In the genomic region with DNA sequence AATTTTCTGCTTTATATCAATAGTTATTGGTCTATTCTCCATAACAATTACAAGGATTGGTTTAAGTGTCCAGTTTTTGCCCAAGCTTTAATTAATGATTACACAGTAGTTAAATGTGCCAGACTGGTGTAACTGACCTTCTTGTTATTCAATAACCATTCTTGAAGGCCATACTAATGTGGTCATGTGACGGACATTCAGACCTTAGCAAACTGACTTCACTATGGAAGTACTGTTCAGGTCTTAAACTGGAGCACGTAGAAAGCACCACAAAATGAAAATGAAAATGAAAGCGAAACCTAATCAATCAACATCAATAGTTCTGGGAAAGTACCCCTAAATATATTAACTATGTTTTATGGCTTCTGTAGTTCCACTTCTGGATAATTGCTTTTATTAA, we compare ENCODE assay signal across 21 mouse cellular contexts. TPM values are rescaled to one million over a fixed set of nuclear protein-coding genes. Genes with fewer than 3 reads are reported as not detected.
DNase-seq lines count a peak whose midpoint lies in the region; ATAC-seq and TF ChIP-seq lines count a peak whose summit lies in the region.
"Had no signal": no experiment of that assay in that cellular context is flagged by ENCODE, and none has a peak within 500 bp of the region (broad histone marks: within the 10 kb centered on the region; RNA-seq: fewer than 3 reads in every experiment).

No protein-coding gene starts in this region.

- H3K9ac ChIP-seq in midbrain, embryonic 11.5 days (ENCODE audit: low read length) = no peak overlapping the region
- no peak overlapping the region for H3K9ac ChIP-seq in midbrain, postnatal 0 days (replicated peaks; ENCODE audit: low read length, poor library complexity, severe bottlenecking)
- no peak overlapping the region for H3K9ac ChIP-seq in forebrain, embryonic 14.5 days (ENCODE audit: low read length)
- H3K9ac ChIP-seq: forebrain, embryonic 13.5 days; hindbrain, embryonic 14.5 days; limb, embryonic 12.5 days; lung, embryonic 14.5 days had no signal

- H3K27me3 ChIP-seq in midbrain, embryonic 11.5 days (ENCODE audit: control insufficient read depth, insufficient read depth, low read length) = no peaks in the 10 kb centered on the region
- no peaks in the 10 kb centered on the region for H3K27me3 ChIP-seq in midbrain, postnatal 0 days (ENCODE audit: insufficient read depth, low read length)
- no peaks in the 10 kb centered on the region for H3K27me3 ChIP-seq in forebrain, embryonic 14.5 days (replicated peaks; ENCODE audit: control insufficient read depth, insufficient read depth, low read length)
- H3K27me3 ChIP-seq: forebrain, embryonic 13.5 days; limb, embryonic 12.5 days had no signal

- H3K4me3 ChIP-seq in midbrain, embryonic 11.5 days (ENCODE audit: low read depth, low read length) = no peak overlapping the region
- H3K4me3 ChIP-seq in midbrain, postnatal 0 days (ENCODE audit: low read depth, low read length) = no peak overlapping the region
- H3K4me3 ChIP-seq in forebrain, embryonic 14.5 days (ENCODE audit: low read depth, low read length) = no peak overlapping the region
- H3K4me3 ChIP-seq: forebrain, embryonic 13.5 days; limb, embryonic 12.5 days had no signal

- peak; percentile 36 for DNase-seq in kidney, adult 11 months
- DNase-seq in kidney, postnatal 10 days = no peak
- peak; percentile 17 for DNase-seq in midbrain, embryonic 11.5 days (ENCODE audit: low spot score, missing footprints)
- no peak for DNase-seq in midbrain, postnatal 0 days (ENCODE audit: low spot score)
- peak; percentile 57 for DNase-seq in naive thymus-derived CD4-positive, alpha-beta T cell, adult 2 months (ENCODE audit: low read depth)
- no peak for DNase-seq in urinary bladder, postnatal 25 days (ENCODE audit: low spot score)
- DNase-seq in forebrain, embryonic 14.5 days (ENCODE audit: low spot score) = no peak
- DNase-seq: adrenal gland, postnatal 25 days; cerebellum, postnatal 10 days; lung, embryonic 14.5 days; retina, postnatal 1 day; thymus, postnatal 4 days had no signal

- 84% methylated on average over 3 of the region's 3 CpGs for WGBS in midbrain, embryonic 11.5 days
- WGBS in midbrain, postnatal 0 days = 85% methylated on average over 3 of the region's 3 CpGs
- WGBS in forebrain, embryonic 14.5 days = 89% methylated on average over 3 of the region's 3 CpGs

- no peak overlapping the region for H3K27ac ChIP-seq in midbrain, embryonic 11.5 days (ENCODE audit: low read depth, low read length)
- H3K27ac ChIP-seq in midbrain, postnatal 0 days (ENCODE audit: low read depth, low read length) = no peak overlapping the region
- no peak overlapping the region for H3K27ac ChIP-seq in forebrain, embryonic 14.5 days (ENCODE audit: low read depth, low read length)
- H3K27ac ChIP-seq: forebrain, embryonic 13.5 days; hindbrain, embryonic 14.5 days; limb, embryonic 12.5 days had no signal

- no peaks in the 10 kb centered on the region for H3K36me3 ChIP-seq in midbrain, embryonic 11.5 days (ENCODE audit: control insufficient read depth, insufficient read depth, low read length)
- no peaks in the 10 kb centered on the region for H3K36me3 ChIP-seq in midbrain, postnatal 0 days (ENCODE audit: insufficient read depth, low read length)
- H3K36me3 ChIP-seq in forebrain, embryonic 14.5 days (ENCODE audit: control insufficient read depth, insufficient read depth, low read length) = no peaks in the 10 kb centered on the region
- H3K36me3 ChIP-seq: limb, embryonic 12.5 days had no signal

- ATAC-seq in midbrain, embryonic 11.5 days (ENCODE audit: low FRiP score) = no peak
- ATAC-seq in midbrain, postnatal 0 days (ENCODE audit: low FRiP score) = no peak
- ATAC-seq in inflammation-experienced regulatory T-cells, adult 6 months = peak; percentile 98
- no peak for ATAC-seq in forebrain, embryonic 14.5 days
- ATAC-seq: forebrain, embryonic 13.5 days had no signal

- TF ChIP-seq CTCF in midbrain, postnatal 0 days (IDR thresholded peaks at IDR 0.05) = no peak

- H3K4me2 ChIP-seq in midbrain, embryonic 11.5 days = no peak overlapping the region
- H3K4me2 ChIP-seq in midbrain, postnatal 0 days (ENCODE audit: low read depth, low read length, poor library complexity, severe bottlenecking) = no peak overlapping the region
- no peak overlapping the region for H3K4me2 ChIP-seq in forebrain, embryonic 14.5 days (ENCODE audit: low read length)
- H3K4me2 ChIP-seq: forebrain, embryonic 13.5 days; hindbrain, embryonic 14.5 days; limb, embryonic 12.5 days; lung, embryonic 14.5 days had no signal

- no peaks in the 10 kb centered on the region for H3K4me1 ChIP-seq in midbrain, embryonic 11.5 days (ENCODE audit: control insufficient read depth, insufficient read depth, low read length)
- no peaks in the 10 kb centered on the region for H3K4me1 ChIP-seq in midbrain, postnatal 0 days (ENCODE audit: insufficient read depth, low read length)
- no peaks in the 10 kb centered on the region for H3K4me1 ChIP-seq in forebrain, embryonic 14.5 days (ENCODE audit: control insufficient read depth, insufficient read depth, low read length)
- H3K4me1 ChIP-seq: forebrain, embryonic 13.5 days; limb, embryonic 12.5 days had no signal

- no peaks in the 10 kb centered on the region for H3K9me3 ChIP-seq in midbrain, embryonic 11.5 days (ENCODE audit: control insufficient read depth, low read length)
- H3K9me3 ChIP-seq in midbrain, postnatal 0 days (ENCODE audit: low read length) = no peaks in the 10 kb centered on the region
- no peaks in the 10 kb centered on the region for H3K9me3 ChIP-seq in forebrain, embryonic 14.5 days (replicated peaks; ENCODE audit: control insufficient read depth, low read length)
- H3K9me3 ChIP-seq: forebrain, embryonic 13.5 days; limb, embryonic 12.5 days had no signal

RNA-seq across cellular contexts. Expression of a gene that starts 16.5 kb away (rescaled TPM):
- not detected in 2 replicates for polyA plus RNA-seq in midbrain, embryonic 11.5 days (2014; fragmentation: Nextera tagmentation; extraction: Ambion mirVana)
- total RNA-seq in midbrain, postnatal 0 days (2014; rRNA removed) = not detected in 2 replicates
- 0.13 TPM in 1 of 2 replicates, not detected in the other for polyA plus RNA-seq in midbrain, postnatal 0 days (2015; fragmentation: Nextera tagmentation; extraction: Ambion mirVana)
- polyA plus RNA-seq in inflammation-experienced regulatory T-cells, adult 6 months (2017; shearing (Covaris generic)) = not detected
- polyA plus RNA-seq in forebrain, embryonic 14.5 days (2014; fragmentation: Nextera tagmentation; extraction: Ambion mirVana) = not detected in 2 replicates
- total RNA-seq: monocyte, adult 5-6 weeks had no signal
- polyA plus RNA-seq: forebrain, embryonic 13.5 days; hindbrain, embryonic 14.5 days; limb, embryonic 12.5 days; lung, embryonic 14.5 days had no signal

RNA-seq across cellular contexts. Expression of a gene that starts 35.2 kb away (rescaled TPM):
- polyA plus RNA-seq in midbrain, embryonic 11.5 days (2014; fragmentation: Nextera tagmentation; extraction: Ambion mirVana) = 0.55 and 0.57 TPM in 2 replicates
- total RNA-seq in midbrain, postnatal 0 days (2014; rRNA removed) = 1.1 and 1.4 TPM in 2 replicates
- polyA plus RNA-seq in midbrain, postnatal 0 days (2015; fragmentation: Nextera tagmentation; extraction: Ambion mirVana) = 1.4 and 1.8 TPM in 2 replicates
- 1 to 10 TPM in 2 of 3 experiments, under 1 TPM in 1; 0.92 to 2.8 (median 1.5) TPM for polyA plus RNA-seq in inflammation-experienced regulatory T-cells, adult 6 months (2017; shearing (Covaris generic))
- polyA plus RNA-seq in forebrain, embryonic 14.5 days (2014; fragmentation: Nextera tagmentation; extraction: Ambion mirVana) = 0.46 and 0.69 TPM in 2 replicates
- polyA plus RNA-seq: forebrain, embryonic 13.5 days had no signal

RNA-seq across cellular contexts. Expression of a gene that starts 46.7 kb away (rescaled TPM):
- polyA plus RNA-seq in midbrain, embryonic 11.5 days (2014; fragmentation: Nextera tagmentation; extraction: Ambion mirVana) = not detected in 2 replicates
- 0.82 and 8.3 TPM in 2 replicates for total RNA-seq in midbrain, postnatal 0 days (2014; rRNA removed)
- polyA plus RNA-seq in midbrain, postnatal 0 days (2015; fragmentation: Nextera tagmentation; extraction: Ambion mirVana) = 0.70 and 0.75 TPM in 2 replicates
- 1 to 10 TPM in 2 of 3 experiments, not detected in 1; 5.9 to 7.5 TPM for polyA plus RNA-seq in inflammation-experienced regulatory T-cells, adult 6 months (2017; shearing (Covaris generic))
- polyA plus RNA-seq in forebrain, embryonic 14.5 days (2014; fragmentation: Nextera tagmentation; extraction: Ambion mirVana) = 2.5 TPM in 1 of 2 replicates, not detected in the other
- polyA plus RNA-seq: forebrain, embryonic 13.5 days; heart, postnatal 0 days; hindbrain, embryonic 14.5 days; limb, embryonic 12.5 days; lung, embryonic 14.5 days; neural tube, embryonic 14.5 days had no signal

RNA-seq across cellular contexts. Expression of a gene that starts 50.6 kb away (rescaled TPM):
- not detected in 2 replicates for polyA plus RNA-seq in midbrain, embryonic 11.5 days (2014; fragmentation: Nextera tagmentation; extraction: Ambion mirVana)
- total RNA-seq in midbrain, postnatal 0 days (2014; rRNA removed) = not detected in 2 replicates
- not detected in 2 replicates for polyA plus RNA-seq in midbrain, postnatal 0 days (2015; fragmentation: Nextera tagmentation; extraction: Ambion mirVana)
- not detected for polyA plus RNA-seq in inflammation-experienced regulatory T-cells, adult 6 months (2017; shearing (Covaris generic))
- polyA plus RNA-seq in forebrain, embryonic 14.5 days (2014; fragmentation: Nextera tagmentation; extraction: Ambion mirVana) = not detected in 2 replicates
- total RNA-seq: adrenal gland, postnatal 25 days; layer of hippocampus, adult 8-10 months; left cerebral cortex, adult 8-10 months; monocyte, adult 5-6 weeks had no signal
- polyA plus RNA-seq: forebrain, embryonic 13.5 days; heart, postnatal 0 days; hindbrain, embryonic 14.5 days; limb, embryonic 12.5 days; lung, embryonic 14.5 days; neural tube, embryonic 14.5 days had no signal

RNA-seq across cellular contexts. Expression of a gene that starts 58.9 kb away (rescaled TPM):
- not detected in 2 replicates for polyA plus RNA-seq in midbrain, embryonic 11.5 days (2014; fragmentation: Nextera tagmentation; extraction: Ambion mirVana)
- total RNA-seq in midbrain, postnatal 0 days (2014; rRNA removed) = not detected in 2 replicates
- polyA plus RNA-seq in midbrain, postnatal 0 days (2015; fragmentation: Nextera tagmentation; extraction: Ambion mirVana) = not detected in 2 replicates
- not detected for polyA plus RNA-seq in inflammation-experienced regulatory T-cells, adult 6 months (2017; shearing (Covaris generic))
- polyA plus RNA-seq in forebrain, embryonic 14.5 days (2014; fragmentation: Nextera tagmentation; extraction: Ambion mirVana) = not detected in 2 replicates
- total RNA-seq: adrenal gland, postnatal 25 days; layer of hippocampus, adult 8-10 months; left cerebral cortex, adult 8-10 months; monocyte, adult 5-6 weeks had no signal
- polyA plus RNA-seq: forebrain, embryonic 13.5 days; heart, postnatal 0 days; hindbrain, embryonic 14.5 days; limb, embryonic 12.5 days; lung, embryonic 14.5 days; neural tube, embryonic 14.5 days had no signal

Comparison
In these comparisons a context has a peak if more than half of its experiments do, and no peak if none do; other contexts are left out.
1. DNase-seq: peak in kidney, adult 11 months (single experiment), midbrain, embryonic 11.5 days (single experiment) and naive thymus-derived CD4-positive, alpha-beta T cell, adult 2 months (single experiment); none in kidney, postnatal 10 days (single experiment), midbrain, postnatal 0 days (single experiment), urinary bladder, postnatal 25 days (single experiment) and forebrain, embryonic 14.5 days (single experiment).